11 mouse cellular contexts compared by ENCODE assay signal in the genomic region with DNA sequence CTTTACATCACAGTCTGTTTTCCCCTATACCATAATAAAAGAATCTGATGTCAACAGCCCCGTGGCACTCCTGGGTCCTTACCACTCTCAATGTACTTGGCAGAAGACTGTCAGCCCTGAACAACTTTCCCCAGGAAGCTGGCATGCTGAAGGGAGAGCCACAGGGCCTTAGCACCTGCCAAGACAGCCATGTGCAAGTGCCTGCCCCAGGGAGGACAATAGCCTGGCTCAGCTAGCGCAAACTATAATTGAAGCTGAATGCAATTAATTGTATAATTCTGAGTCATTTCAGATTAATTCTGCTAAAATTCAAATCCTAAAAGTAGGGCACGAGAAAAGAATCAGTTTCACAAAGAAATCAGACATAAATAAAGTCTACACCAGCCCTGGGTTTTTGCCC.
A peak's percentile ranks its signal among the peaks of the same experiment; 100 is the strongest.
DNase-seq lines count a peak whose midpoint lies in the region; ATAC-seq and TF ChIP-seq lines count a peak whose summit lies in the region.
"Had no signal": no experiment of that assay in that cellular context is flagged by ENCODE, and none has a peak within 500 bp of the region (broad histone marks: within the 10 kb centered on the region; RNA-seq: fewer than 3 reads in every experiment).

No protein-coding gene starts in this region.

- 56% methylated on average over 3 of the region's 3 CpGs for WGBS in hindbrain, postnatal 0 days
- WGBS in hindbrain, embryonic 12.5 days = 87% methylated on average over 3 of the region's 3 CpGs
- WGBS in stomach, embryonic 15.5 days = 78% methylated on average over 3 of the region's 3 CpGs
- WGBS in stomach, postnatal 0 days = 68% methylated on average over 3 of the region's 3 CpGs

- no peak for TF ChIP-seq CTCF in hindbrain, postnatal 0 days (IDR thresholded peaks at IDR 0.05; ENCODE audit: low read depth)
- TF ChIP-seq CTCF in stomach, postnatal 0 days (IDR thresholded peaks at IDR 0.05; ENCODE audit: low read depth) = no peak

- no peak for TF ChIP-seq EP300 in stomach, postnatal 0 days (optimal IDR thresholded peaks at IDR 0.05)

- no peak for DNase-seq in hindbrain, postnatal 0 days (ENCODE audit: low spot score)
- DNase-seq in stomach, postnatal 0 days (ENCODE audit: low spot score) = no peak
- DNase-seq in cerebellum, adult 9-10 months = peak; percentile 46
- DNase-seq in embryo, embryonic 9.5 days (ENCODE audit: extremely low spot score) = no peak
- DNase-seq in urinary bladder, postnatal 14 days (ENCODE audit: low spot score) = no peak
- DNase-seq: kidney, adult 18-20 months had no signal

- no peaks in the 10 kb centered on the region for H3K27me3 ChIP-seq in hindbrain, postnatal 0 days (ENCODE audit: insufficient read depth, low read length)
- H3K27me3 ChIP-seq in hindbrain, embryonic 12.5 days = no peaks in the 10 kb centered on the region
- H3K27me3 ChIP-seq in stomach, embryonic 15.5 days (replicated peaks) = no peaks in the 10 kb centered on the region
- H3K27me3 ChIP-seq in stomach, postnatal 0 days (ENCODE audit: control insufficient read depth, insufficient read depth, low read length) = no peaks in the 10 kb centered on the region
- H3K27me3 ChIP-seq: embryonic facial prominence, embryonic 13.5 days had no signal

- no peak for ATAC-seq in hindbrain, postnatal 0 days
- ATAC-seq in hindbrain, embryonic 12.5 days (ENCODE audit: low FRiP score) = no peak
- ATAC-seq in stomach, embryonic 15.5 days (ENCODE audit: insufficient read depth, low FRiP score, low read depth) = no peak
- ATAC-seq in stomach, postnatal 0 days (ENCODE audit: low FRiP score, low TSS enrichment) = no peak

- no peak overlapping the region for H3K4me3 ChIP-seq in hindbrain, postnatal 0 days (ENCODE audit: low read length)
- H3K4me3 ChIP-seq in hindbrain, embryonic 12.5 days = no peak overlapping the region
- H3K4me3 ChIP-seq in stomach, embryonic 15.5 days (replicated peaks) = no peak overlapping the region
- no peak overlapping the region for H3K4me3 ChIP-seq in stomach, postnatal 0 days (ENCODE audit: low read depth, low read length)
- H3K4me3 ChIP-seq: embryonic facial prominence, embryonic 13.5 days; heart, adult 2 months had no signal

- no peaks in the 10 kb centered on the region for H3K9me3 ChIP-seq in hindbrain, postnatal 0 days (ENCODE audit: low read length)
- H3K9me3 ChIP-seq in hindbrain, embryonic 12.5 days (replicated peaks) = no peaks in the 10 kb centered on the region
- no peaks in the 10 kb centered on the region for H3K9me3 ChIP-seq in stomach, embryonic 15.5 days
- H3K9me3 ChIP-seq in stomach, postnatal 0 days (ENCODE audit: control insufficient read depth, low read length) = no peaks in the 10 kb centered on the region
- H3K9me3 ChIP-seq: embryonic facial prominence, embryonic 13.5 days had no signal

- H3K9ac ChIP-seq in hindbrain, postnatal 0 days (replicated peaks; ENCODE audit: low read length) = no peak overlapping the region
- no peak overlapping the region for H3K9ac ChIP-seq in hindbrain, embryonic 12.5 days
- H3K9ac ChIP-seq in stomach, embryonic 15.5 days = no peak overlapping the region
- H3K9ac ChIP-seq in stomach, postnatal 0 days (ENCODE audit: low read length) = no peak overlapping the region
- H3K9ac ChIP-seq: embryonic facial prominence, embryonic 13.5 days; liver, embryonic 14.5 days had no signal

- H3K4me2 ChIP-seq in hindbrain, postnatal 0 days (ENCODE audit: low read depth, low read length) = no peak overlapping the region
- no peak overlapping the region for H3K4me2 ChIP-seq in hindbrain, embryonic 12.5 days (replicated peaks)
- no peak overlapping the region for H3K4me2 ChIP-seq in stomach, embryonic 15.5 days
- no peak overlapping the region for H3K4me2 ChIP-seq in stomach, postnatal 0 days (replicated peaks; ENCODE audit: low read depth)
- H3K4me2 ChIP-seq: embryonic facial prominence, embryonic 13.5 days had no signal

- peak overlapping the region; percentile 9 for H3K27ac ChIP-seq in hindbrain, postnatal 0 days
- H3K27ac ChIP-seq in hindbrain, embryonic 12.5 days = no peak overlapping the region
- H3K27ac ChIP-seq in stomach, embryonic 15.5 days = 0 out of 2 replicates have a peak overlapping the region, but pooled peaks have one; percentile 9
- H3K27ac ChIP-seq in stomach, postnatal 0 days (replicated peaks) = no peak overlapping the region
- H3K27ac ChIP-seq: heart, adult 2 months; liver, embryonic 14.5 days had no signal

- peaks cover 39% of the 10 kb centered on the region for H3K4me1 ChIP-seq in hindbrain, postnatal 0 days (ENCODE audit: insufficient read depth, low read length)
- H3K4me1 ChIP-seq in hindbrain, embryonic 12.5 days = peaks cover 17% of the 10 kb centered on the region
- peaks cover 12% of the 10 kb centered on the region; the same call in 1 of the 2 replicates for H3K4me1 ChIP-seq in stomach, embryonic 15.5 days
- H3K4me1 ChIP-seq in stomach, postnatal 0 days (replicated peaks; ENCODE audit: control insufficient read depth, insufficient read depth) = no peaks in the 10 kb centered on the region

- H3K36me3 ChIP-seq in hindbrain, postnatal 0 days (ENCODE audit: insufficient read depth, low read length) = no peaks in the 10 kb centered on the region
- H3K36me3 ChIP-seq in hindbrain, embryonic 12.5 days = no peaks in the 10 kb centered on the region
- H3K36me3 ChIP-seq in stomach, embryonic 15.5 days = no peaks in the 10 kb centered on the region
- H3K36me3 ChIP-seq in stomach, postnatal 0 days (ENCODE audit: control insufficient read depth, insufficient read depth, low read length) = no peaks in the 10 kb centered on the region
- H3K36me3 ChIP-seq: embryonic facial prominence, embryonic 13.5 days had no signal

Comparison
In these comparisons a context has a peak if more than half of its experiments do, and no peak if none do; other contexts are left out.
1. H3K27ac ChIP-seq: peak in hindbrain, postnatal 0 days (single experiment) and stomach, embryonic 15.5 days (single experiment); none in hindbrain, embryonic 12.5 days (single experiment) and stomach, postnatal 0 days (single experiment).